Mouse (Mus musculus) cerebellum, adult 2 months (tissue): ENCODE data around the gene 1700092M07Rik. TPM values are rescaled to one million over a fixed set of nuclear protein-coding genes. Genes with fewer than 3 reads are reported as not detected.

Source experiments
- DNase-seq, 2 experiments: peaks; one replicate each; pipeline ENCODE4 v3.0.0; 2021
- H3K27ac ChIP-seq: fragments of 200-500 bp; 2 replicates; pipeline ENCODE4 v1.5.1; 2012; ENCODE audit warnings: low read length, control low read depth, inconsistent platforms; ENCODE audit not compliant: insufficient read depth
- H3K27me3 ChIP-seq: fragments of 200-500 bp; 2 replicates; pipeline ENCODE4 v1.6.1; 2012; ENCODE audit warnings: inconsistent platforms, mild to moderate bottlenecking, low read length, moderate library complexity; ENCODE audit not compliant: control insufficient read depth, insufficient read depth
- H3K4me1 ChIP-seq: fragments of 200-500 bp; 2 replicates; pipeline ENCODE4 v1.6.1; 2011; ENCODE audit warnings: low read length; ENCODE audit not compliant: control insufficient read depth, insufficient read depth
- H3K4me3 ChIP-seq: fragments of 200-500 bp; replicated peaks from 2 replicates; pipeline ENCODE3; 2011; ENCODE audit warnings: mild to moderate bottlenecking, low read depth, low read length, control low read depth; ENCODE audit not compliant: insufficient read depth
- CTCF ChIP-seq: fragments of 200-500 bp; IDR thresholded peaks from 2 replicates; pipeline ENCODE4 v1.5.1; 2011; ENCODE audit warnings: low read depth, mild to moderate bottlenecking, control low read depth, low read length, moderate library complexity, borderline replicate concordance; ENCODE audit not compliant: insufficient read depth
- POLR2A ChIP-seq: fragments of 200-500 bp; IDR thresholded peaks from 2 replicates; pipeline ENCODE4 v1.6.1; 2011; ENCODE audit warnings: low read length, control low read depth, borderline replicate concordance; ENCODE audit not compliant: insufficient read depth
- WGBS: fragments of 180-500 bp; shearing (Covaris S2); methylation state at CpG from one replicate; pipeline ENCODE4 v1.1.7; 2018; 5-methylcytosine and 5-hydroxymethylcytosine counted together
- polyA plus RNA-seq: library from polyadenylated mRNA; depleted of rRNA; stranded (reverse); fragments of >200 nt; gene quantifications from 2 replicates; pipeline ENCODE4 v1.2.3, GENCODE M21; 2012

The 1700092M07Rik gene
- polyA plus RNA-seq, 1 experiment, result 0.33 TPM

GRCm38 (mm10) chr19:8739646-8740045 is 872 bp upstream of the 1700092M07Rik start:
- no peak overlapping the region for H3K4me3 ChIP-seq
- 92% methylated on average over 6 of the region's 6 CpGs for WGBS
- H3K4me1 ChIP-seq, result peaks cover 6% of the 10 kb centered on the region; the same call in 1 of the 2 replicates
- no peak overlapping the region for H3K27ac ChIP-seq
- H3K27me3 ChIP-seq, result no peaks in the 10 kb centered on the region
- no peak for DNase-seq
- TF ChIP-seq POLR2A (no peak), CTCF (no peak)

GRCm38 (mm10) chr19:8741243-8741869 is 838 bp downstream of the 1700092M07Rik start, which contains the start of gene Stx5a:
TSS of gene Stx5a (plus strand) at chr19:8741413.
- no peaks in the 10 kb centered on the region for H3K27me3 ChIP-seq
- peak within 1 kb of the TSS; percentile 77 for H3K27ac ChIP-seq
- TF ChIP-seq CTCF (no peak), POLR2A (peak; percentile 54; the same call in 1 of the 2 replicates)
- peak; percentile 96 to 97 for DNase-seq
- peaks cover 6% of the 10 kb centered on the region; the same call in 1 of the 2 replicates for H3K4me1 ChIP-seq
- under 1% methylated on average over 36 of the region's 36 CpGs for WGBS
- H3K4me3 ChIP-seq, result peak within 1 kb of the TSS; percentile 62

GRCm38 (mm10) chr19:8742176-8742575 is 1.7 kb downstream of the 1700092M07Rik start:
- peaks cover 6% of the 10 kb centered on the region; the same call in 1 of the 2 replicates for H3K4me1 ChIP-seq
- WGBS, result 17% methylated on average over 14 of the region's 14 CpGs
- TF ChIP-seq POLR2A (no peak), CTCF (no peak)
- H3K4me3 ChIP-seq, result peak overlapping the region; percentile 62
- no peaks in the 10 kb centered on the region for H3K27me3 ChIP-seq
- DNase-seq, result peak in 1 of 2 experiments; percentile 24
- peak overlapping the region; percentile 11; the same call in 1 of the 2 replicates for H3K27ac ChIP-seq

DNA sequence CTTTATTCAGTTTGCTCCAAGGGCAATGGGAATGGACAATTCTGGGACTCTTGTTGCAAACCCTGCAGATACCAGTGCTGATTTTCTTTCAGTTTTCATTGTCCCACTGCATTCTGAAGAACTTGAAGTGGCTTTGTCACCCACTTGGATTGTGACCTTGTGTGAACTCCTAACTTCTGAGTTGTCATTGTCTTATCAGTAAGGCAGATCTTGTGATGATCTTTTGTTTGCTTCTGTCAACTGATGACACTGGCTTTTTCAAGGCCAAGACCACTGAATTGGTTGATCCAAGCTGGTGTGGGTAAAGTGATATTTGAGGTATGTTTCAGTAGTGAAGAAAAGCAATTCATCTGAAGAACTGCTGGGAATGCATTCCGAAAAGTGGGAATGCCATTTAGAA is 4.9 kb downstream of the 1700092M07Rik start:
- H3K27ac ChIP-seq, result no peak overlapping the region
- no peaks in the 10 kb centered on the region for H3K27me3 ChIP-seq
- H3K4me1 ChIP-seq, result peaks cover 6% of the 10 kb centered on the region; the same call in 1 of the 2 replicates
- no peak for DNase-seq
- no peak overlapping the region for H3K4me3 ChIP-seq
- TF ChIP-seq POLR2A (no peak), CTCF (no peak)
- 100% methylated on average over 1 of the region's 1 CpGs for WGBS

GRCm38 (mm10) chr19:8747368-8747767 is 6.8 kb downstream of the 1700092M07Rik start:
- H3K27ac ChIP-seq, result no peak overlapping the region
- H3K4me1 ChIP-seq, result peaks cover 3% of the 10 kb centered on the region; the same call in 1 of the 2 replicates
- TF ChIP-seq POLR2A (no peak), CTCF (no peak)
- no peak for DNase-seq
- no peaks in the 10 kb centered on the region for H3K27me3 ChIP-seq
- no peak overlapping the region for H3K4me3 ChIP-seq
- 69% methylated on average over 2 of the region's 2 CpGs for WGBS

DNA sequence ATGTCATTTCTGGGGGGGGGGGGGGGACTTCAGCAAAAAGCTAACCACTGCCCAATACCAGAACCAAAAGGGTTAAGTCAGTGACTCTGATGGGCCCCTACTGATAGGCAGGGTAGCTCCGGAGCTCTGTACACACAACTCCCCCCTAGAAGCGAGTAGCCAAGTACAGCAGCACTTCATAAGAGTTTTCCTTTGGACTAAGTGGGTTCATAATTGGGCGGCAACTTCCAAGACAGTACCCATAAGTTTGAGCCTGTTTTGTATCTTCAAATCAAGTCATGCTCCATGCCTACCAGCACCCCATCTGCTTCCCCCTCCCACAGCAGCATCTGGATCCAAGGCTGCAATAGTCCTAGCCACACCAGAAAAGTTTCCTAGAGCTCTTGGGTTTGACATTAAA is 15.1 kb downstream of the 1700092M07Rik start:
- no peak overlapping the region for H3K4me3 ChIP-seq

GRCm38 (mm10) chr19:8756635-8757387 is 16.3 kb downstream of the 1700092M07Rik start, which contains the start of gene Nxf1:
TSS of gene Nxf1 (plus strand) at chr19:8757073.
- WGBS, result under 1% methylated on average over 75 of the region's 75 CpGs
- TF ChIP-seq CTCF (no peak), POLR2A (peak; percentile 88)
- DNase-seq, result peak; percentile 90 to 91

More for the DNA sequence above, 15.1 kb downstream of the 1700092M07Rik start:
- Histone ChIP-seq H3K27me3 (no peaks in the 10 kb centered on the region), H3K27ac (no peak overlapping the region), H3K4me1 (no peaks in the 10 kb centered on the region)
- TF ChIP-seq CTCF (no peak), POLR2A (no peak)
- no peak for DNase-seq
- WGBS, result 49% methylated on average over 3 of the region's 3 CpGs

GRCm38 (mm10) chr19:8757471-8757998 is 17.0 kb downstream of the 1700092M07Rik start:
- 2% methylated on average over 14 of the region's 14 CpGs for WGBS
- Histone ChIP-seq H3K4me1 (no peaks in the 10 kb centered on the region), H3K27me3 (no peaks in the 10 kb centered on the region), H3K4me3 (peak overlapping the region; percentile 95), H3K27ac (no peak overlapping the region)
- TF ChIP-seq POLR2A (no peak), CTCF (no peak)
- DNase-seq, result no peak

More at GRCm38 (mm10) chr19:8756635-8757387, 16.3 kb downstream of the 1700092M07Rik start, which contains the start of gene Nxf1:
- Histone ChIP-seq H3K27me3 (no peaks in the 10 kb centered on the region), H3K4me3 (peak within 1 kb of the TSS; percentile 95), H3K27ac (peak within 1 kb of the TSS; percentile 58; the same call in 1 of the 2 replicates), H3K4me1 (no peaks in the 10 kb centered on the region)
